Mouse (Mus musculus): Measurements from ENCODE around the gene Ankfn1.
A peak's percentile ranks its signal among the peaks of the same experiment; 100 is the strongest.

Gene Ankfn1

GRCm38 (mm10) chr11:89356018-89356417 is 421.4 kb downstream of the Ankfn1 start:
- no peak for DNase-seq

GRCm38 (mm10) chr11:89340238-89340637 is 437.2 kb downstream of the Ankfn1 start:
- peak; percentile 8 for DNase-seq
